Mouse (Mus musculus) liver, embryonic 14.5 days (tissue): Measurements from ENCODE around the gene AL732309.1.

Experiments
- CTCF ChIP-seq: IDR thresholded peaks from 2 replicates; pipeline ENCODE4 v1.5.1; 2016; ENCODE audit warnings: antibody characterized with exemption, low read depth, control low read depth
- EP300 ChIP-seq: IDR thresholded peaks from 2 replicates; pipeline ENCODE4 v1.6.1; 2016; ENCODE audit warnings: antibody characterized with exemption, low read depth

- TF ChIP-seq CTCF (no peak), EP300 (no peak)
These were observed at the start of gene AL732309.1 for GRCm38 (mm10) chr2:25246183-25247072.
